Mouse (Mus musculus) kidney, embryonic 15.5 days (tissue): ENCODE measurements at regions not wholly inside any gene's neighbourhood (a gene's known extent, or its start where the extent isn't known, plus 50 kb on each side); places are given as distances from the start of the nearest gene placed in this dataset.
A peak's percentile ranks its signal among the peaks of the same experiment; 100 is the strongest.

Experiments
- ATAC-seq: fragments of 200-750 bp; cut with Nextera tagmentation; replicated peaks from 2 replicates; pipeline ENCODE4 v1.8.0; 2017; ENCODE audit warnings: moderate TSS enrichment; ENCODE audit not compliant: low FRiP score
- H3K27ac ChIP-seq: fragments of 300-500 bp; sonication (generic); 2 replicates; pipeline ENCODE4 v1.5.1; 2015; ENCODE audit warnings: mild to moderate bottlenecking, inconsistent platforms
- H3K27me3 ChIP-seq: fragments of 300-500 bp; sonication (generic); 2 replicates; pipeline ENCODE4 v1.6.1; 2015; ENCODE audit warnings: inconsistent platforms
- H3K36me3 ChIP-seq: fragments of 300-500 bp; sonication (generic); 2 replicates; pipeline ENCODE4 v1.6.1; 2015; ENCODE audit warnings: inconsistent platforms
- H3K4me1 ChIP-seq: fragments of 300-500 bp; sonication (generic); 2 replicates; pipeline ENCODE4 v1.6.1; 2015; ENCODE audit warnings: inconsistent platforms
- H3K4me2 ChIP-seq: fragments of 300-500 bp; sonication (generic); 2 replicates; pipeline ENCODE4 v1.6.1; 2015; ENCODE audit warnings: moderate library complexity, mild to moderate bottlenecking, inconsistent platforms
- H3K4me3 ChIP-seq: fragments of 300-500 bp; sonication (generic); replicated peaks from 2 replicates; pipeline ENCODE4 v1.5.1; 2015; ENCODE audit warnings: mild to moderate bottlenecking, inconsistent platforms
- H3K9ac ChIP-seq: fragments of 300-500 bp; sonication (generic); 2 replicates; pipeline ENCODE4 v1.6.1; 2015; ENCODE audit warnings: mild to moderate bottlenecking, inconsistent platforms
- H3K9me3 ChIP-seq: fragments of 300-500 bp; sonication (generic); replicated peaks from 2 replicates; pipeline ENCODE4 v1.6.1; 2016; ENCODE audit warnings: inconsistent platforms
- WGBS: fragments of 180-500 bp; shearing (Covaris S2); methylation state at CpG from one replicate; pipeline ENCODE4 v1.1.7; 2015; ENCODE audit warnings: mixed read lengths; 5-methylcytosine and 5-hydroxymethylcytosine counted together

GRCm38 (mm10) chr11:105507972-105508659 is 51.6 kb upstream of the March10 start:
- Histone ChIP-seq H3K9me3 (no peaks in the 10 kb centered on the region), H3K4me3 (no peak overlapping the region), H3K36me3 (no peaks in the 10 kb centered on the region), H3K4me2 (no peak overlapping the region), H3K27ac (no peak overlapping the region), H3K4me1 (peaks cover 24% of the 10 kb centered on the region), H3K9ac (no peak overlapping the region), H3K27me3 (no peaks in the 10 kb centered on the region)
- WGBS: 5% methylated on average over 6 of the region's 6 CpGs
- 0 out of 2 replicates have a peak, but pooled peaks have one; percentile 46 for ATAC-seq

GRCm38 (mm10) chr11:105507332-105507971 is 50.9 kb upstream of the March10 start:
- Histone ChIP-seq H3K9me3 (no peaks in the 10 kb centered on the region), H3K9ac (no peak overlapping the region), H3K4me2 (no peak overlapping the region), H3K4me3 (no peak overlapping the region), H3K36me3 (no peaks in the 10 kb centered on the region), H3K27me3 (no peaks in the 10 kb centered on the region), H3K4me1 (peaks cover 24% of the 10 kb centered on the region), H3K27ac (no peak overlapping the region)
- no peak for ATAC-seq
- WGBS: 61% methylated on average over 8 of the region's 8 CpGs
